Mouse (Mus musculus) stomach, postnatal 0 days (tissue): Measurements from ENCODE around the gene Bbs12.

Source experiments
- CTCF ChIP-seq: IDR thresholded peaks from 2 replicates; pipeline ENCODE4 v1.5.1; 2016; ENCODE audit warnings: antibody characterized with exemption, low read depth, mild to moderate bottlenecking, moderate library complexity
- EP300 ChIP-seq: optimal IDR thresholded peaks from 2 replicates; pipeline ENCODE3; 2016; ENCODE audit warnings: antibody characterized with exemption

GRCm38 (mm10) chr3:37268338-37268737 lies 44.0 kb upstream of the Bbs12 start:
- no peak for TF ChIP-seq CTCF
- no peak for TF ChIP-seq EP300
